Mouse (Mus musculus) embryonic facial prominence, embryonic 11.5 days (tissue): Measurements from ENCODE around the gene Pkd1l1. TPM values are rescaled to one million over a fixed set of nuclear protein-coding genes. Genes with fewer than 3 reads are reported as not detected.

Experiments
- ATAC-seq: fragments of 200-750 bp; cut with Nextera tagmentation; replicated peaks from 2 replicates; pipeline ENCODE4 v1.8.0; 2017; ENCODE audit warnings: low read depth; ENCODE audit not compliant: insufficient number of reproducible peaks, low FRiP score, low TSS enrichment
- DNase-seq: peaks from one replicate; pipeline ENCODE4 v3.0.0-alpha.2; 2015; ENCODE audit warnings: low spot score
- H3K27ac ChIP-seq: fragments of 300-500 bp; sonication (generic); replicated peaks from 2 replicates; pipeline ENCODE4 v1.5.1; 2014; ENCODE audit warnings: mild to moderate bottlenecking, low read depth, low read length, control low read depth
- H3K27me3 ChIP-seq: fragments of 300-500 bp; sonication (generic); 2 replicates; pipeline ENCODE4 v1.6.1; 2014; ENCODE audit warnings: mild to moderate bottlenecking, low read length, moderate library complexity, mixed read lengths; ENCODE audit not compliant: control insufficient read depth, insufficient read depth
- H3K36me3 ChIP-seq: fragments of 300-500 bp; sonication (generic); replicated peaks from 2 replicates; pipeline ENCODE4 v1.6.1; 2014; ENCODE audit warnings: low read depth, mild to moderate bottlenecking, low read length, moderate library complexity, mixed read lengths; ENCODE audit not compliant: control insufficient read depth, insufficient read depth
- H3K4me1 ChIP-seq: fragments of 300-500 bp; sonication (generic); 2 replicates; pipeline ENCODE4 v1.6.1; 2014; ENCODE audit warnings: low read length, mixed read lengths; ENCODE audit not compliant: control insufficient read depth, insufficient read depth
- H3K4me2 ChIP-seq: fragments of 300-500 bp; sonication (generic); 2 replicates; pipeline ENCODE4 v1.6.1; 2014; ENCODE audit warnings: low read depth, mild to moderate bottlenecking, control low read depth, low read length, moderate library complexity
- H3K4me3 ChIP-seq: fragments of 300-500 bp; sonication (generic); 2 replicates; pipeline ENCODE4 v1.5.1; 2014; ENCODE audit warnings: low read depth, low read length, control low read depth
- H3K9ac ChIP-seq: fragments of 300-500 bp; sonication (generic); replicated peaks from 2 replicates; pipeline ENCODE4 v1.6.1; 2014; ENCODE audit warnings: mild to moderate bottlenecking, control low read depth, low read length
- H3K9me3 ChIP-seq: fragments of 300-500 bp; sonication (generic); replicated peaks from 2 replicates; pipeline ENCODE4 v1.6.1; 2016; ENCODE audit warnings: mild to moderate bottlenecking, low read length, inconsistent platforms, mixed read lengths; ENCODE audit not compliant: control insufficient read depth
- WGBS: fragments of 180-500 bp; shearing (Covaris S2); extraction: QIAGEN DNeasy Blood & Tissue Kit; methylation state at CpG from one replicate; pipeline ENCODE4 v1.1.7; 2014; 5-methylcytosine and 5-hydroxymethylcytosine counted together
- polyA plus RNA-seq: library from polyadenylated mRNA; unstranded; fragments of >200 nt; fragmentation: Nextera tagmentation; extraction: Ambion mirVana; gene quantifications from 2 replicates; pipeline ENCODE4 v1.2.1, GENCODE M21; 2014

The Pkd1l1 gene
- polyA plus RNA-seq, 1 experiment from 2014 or later, result not detected

DNA sequence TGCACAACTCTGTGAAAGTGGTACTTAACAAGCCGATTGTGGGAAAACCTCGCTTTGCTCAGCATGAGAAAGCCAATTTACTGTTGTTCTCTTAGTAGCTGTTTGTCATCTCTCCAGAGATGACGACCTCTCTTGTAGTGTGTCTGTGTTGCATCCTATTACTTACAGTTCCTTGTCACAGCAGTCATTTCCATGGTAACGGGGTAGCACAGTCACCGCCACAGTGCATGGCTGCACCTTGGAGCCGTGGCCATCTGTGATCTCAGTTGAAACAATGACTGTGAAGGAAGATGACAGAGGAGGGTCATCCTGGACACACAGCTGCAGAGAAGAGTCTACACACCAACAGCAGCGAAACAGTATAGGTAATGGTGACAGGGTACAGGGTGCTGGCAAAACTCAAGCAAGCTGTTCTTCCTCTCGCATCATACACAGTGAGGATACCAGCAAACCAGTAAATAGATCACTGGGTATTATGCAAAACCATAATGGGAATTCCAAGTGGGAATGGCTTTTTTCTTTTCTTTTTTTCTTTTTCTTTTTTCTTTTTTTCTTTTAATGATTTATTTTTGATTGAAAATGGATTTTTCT lies 56.9 kb downstream of the Pkd1l1 start:
- no peaks in the 10 kb centered on the region for H3K9me3 ChIP-seq
- peak; percentile 48; the same call in 1 of the 2 replicates for ATAC-seq
- no peak overlapping the region for H3K4me3 ChIP-seq
- H3K36me3 ChIP-seq, result no peaks in the 10 kb centered on the region
- WGBS, result 90% methylated on average over 8 of the region's 8 CpGs
- H3K9ac ChIP-seq, result no peak overlapping the region
- H3K4me2 ChIP-seq, result no peak overlapping the region
- H3K27me3 ChIP-seq, result no peaks in the 10 kb centered on the region
- H3K27ac ChIP-seq, result no peak overlapping the region
- no peak for DNase-seq
- H3K4me1 ChIP-seq, result no peaks in the 10 kb centered on the region

GRCm38 (mm10) chr11:8882793-8883192 lies 90.3 kb downstream of the Pkd1l1 start:
- WGBS, result 90% methylated on average over 4 of the region's 4 CpGs
- no peak overlapping the region for H3K4me3 ChIP-seq
- ATAC-seq (no peak), DNase-seq (no peak)
- no peaks in the 10 kb centered on the region for H3K4me1 ChIP-seq
- no peak overlapping the region for H3K4me2 ChIP-seq
- H3K9me3 ChIP-seq, result no peaks in the 10 kb centered on the region
- no peak overlapping the region for H3K27ac ChIP-seq
- H3K27me3 ChIP-seq, result no peaks in the 10 kb centered on the region
- no peak overlapping the region for H3K9ac ChIP-seq
- no peaks in the 10 kb centered on the region for H3K36me3 ChIP-seq

DNA sequence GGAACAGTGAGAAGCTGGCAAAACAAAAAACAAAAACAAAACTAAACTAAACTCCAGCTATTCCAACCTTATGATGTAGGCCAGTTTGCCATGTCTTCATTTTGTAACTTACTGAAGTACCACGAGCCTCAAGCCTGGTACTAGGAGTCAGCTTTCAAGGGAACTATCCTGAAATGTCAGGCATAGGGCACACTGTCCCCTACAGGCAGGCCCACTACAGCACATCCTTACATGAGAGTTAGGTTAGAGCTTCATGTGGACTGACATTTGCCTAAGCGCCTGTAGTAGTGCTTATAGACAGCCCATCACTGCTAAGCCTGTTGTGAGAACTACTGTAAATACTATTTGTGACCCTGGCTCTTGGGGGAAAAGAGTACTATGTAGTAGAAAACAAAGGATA lies 91.5 kb downstream of the Pkd1l1 start:
- no peak overlapping the region for H3K9ac ChIP-seq
- no peak overlapping the region for H3K27ac ChIP-seq
- H3K9me3 ChIP-seq, result no peaks in the 10 kb centered on the region
- no peak for ATAC-seq
- no peaks in the 10 kb centered on the region for H3K36me3 ChIP-seq
- 48% methylated on average over 2 of the region's 2 CpGs for WGBS
- no peaks in the 10 kb centered on the region for H3K4me1 ChIP-seq
- DNase-seq, result peak; percentile 5
- no peak overlapping the region for H3K4me3 ChIP-seq
- no peak overlapping the region for H3K4me2 ChIP-seq
- H3K27me3 ChIP-seq, result no peaks in the 10 kb centered on the region

DNA sequence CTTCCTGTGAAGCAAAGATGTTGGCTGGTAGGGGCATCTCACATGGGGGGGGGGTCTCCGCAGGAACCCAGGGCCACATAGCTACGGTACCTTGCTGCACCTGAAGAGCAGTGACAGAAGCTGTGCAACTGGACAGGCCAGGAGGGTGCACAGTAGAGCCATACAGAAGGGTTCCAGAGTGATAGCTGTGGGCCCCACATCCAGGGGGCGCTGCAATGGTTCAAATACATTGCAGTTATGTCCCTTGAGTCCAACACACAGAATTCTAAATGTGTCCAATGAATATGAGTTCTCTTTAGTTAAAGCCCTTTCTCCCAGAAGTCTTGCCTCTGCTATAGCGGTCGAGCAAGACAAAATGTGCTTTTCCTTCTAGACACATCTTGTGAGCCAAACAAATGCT lies 103.0 kb downstream of the Pkd1l1 start:
- ATAC-seq (no peak), DNase-seq (no peak)
- Histone ChIP-seq H3K27me3 (no peaks in the 10 kb centered on the region), H3K27ac (no peak overlapping the region), H3K36me3 (no peaks in the 10 kb centered on the region), H3K4me3 (no peak overlapping the region), H3K9ac (no peak overlapping the region), H3K9me3 (no peaks in the 10 kb centered on the region), H3K4me1 (no peaks in the 10 kb centered on the region), H3K4me2 (no peak overlapping the region)
- WGBS, result 88% methylated on average over 5 of the region's 5 CpGs

DNA sequence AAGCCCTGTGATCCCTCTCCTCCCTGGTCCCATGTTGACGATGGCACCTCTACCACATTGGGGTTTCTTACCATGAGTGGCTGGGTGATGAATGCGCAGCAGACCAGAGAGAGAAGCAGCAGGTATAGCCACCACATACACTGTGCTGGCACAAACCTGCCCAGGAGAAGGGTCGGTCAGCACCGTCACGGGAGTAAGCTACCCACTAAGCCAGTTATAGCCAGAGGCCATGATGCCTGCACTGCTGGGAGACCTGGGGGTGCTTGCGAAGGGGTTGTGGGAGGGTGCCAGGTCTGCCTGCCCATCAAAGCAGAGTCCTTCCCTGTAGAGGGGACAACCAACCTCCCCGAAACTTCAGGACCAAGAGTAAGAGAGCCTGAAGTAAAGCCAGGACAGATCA lies 107.0 kb downstream of the Pkd1l1 start:
- H3K36me3 ChIP-seq, result no peaks in the 10 kb centered on the region
- no peaks in the 10 kb centered on the region for H3K27me3 ChIP-seq
- H3K9ac ChIP-seq, result no peak overlapping the region
- no peak overlapping the region for H3K4me2 ChIP-seq
- ATAC-seq (no peak), DNase-seq (no peak)
- 90% methylated on average over 7 of the region's 7 CpGs for WGBS
- H3K4me3 ChIP-seq, result no peak overlapping the region
- H3K4me1 ChIP-seq, result no peaks in the 10 kb centered on the region
- no peak overlapping the region for H3K27ac ChIP-seq
- no peaks in the 10 kb centered on the region for H3K9me3 ChIP-seq

- Histone ChIP-seq H3K4me3 (no peak overlapping the region), H3K9me3 (no peaks in the 10 kb centered on the region), H3K9ac (no peak overlapping the region), H3K36me3 (no peaks in the 10 kb centered on the region), H3K27ac (no peak overlapping the region), H3K4me1 (no peaks in the 10 kb centered on the region), H3K27me3 (no peaks in the 10 kb centered on the region), H3K4me2 (no peak overlapping the region)
- DNase-seq (no peak), ATAC-seq (no peak)
- 75% methylated on average over 8 of the region's 8 CpGs for WGBS
Measured at GRCm38 (mm10) chr11:8863955-8864675, 109.0 kb downstream of the Pkd1l1 start.

GRCm38 (mm10) chr11:8862426-8862825 lies 110.6 kb downstream of the Pkd1l1 start:
- H3K4me1 ChIP-seq, result no peaks in the 10 kb centered on the region
- no peak overlapping the region for H3K27ac ChIP-seq
- no peaks in the 10 kb centered on the region for H3K27me3 ChIP-seq
- no peaks in the 10 kb centered on the region for H3K9me3 ChIP-seq
- H3K4me3 ChIP-seq, result no peak overlapping the region
- no peaks in the 10 kb centered on the region for H3K36me3 ChIP-seq
- 0 out of 2 replicates have a peak, but pooled peaks have one; percentile 7 for ATAC-seq
- no peak for DNase-seq
- H3K4me2 ChIP-seq, result no peak overlapping the region
- WGBS, result 86% methylated on average over 4 of the region's 4 CpGs
- no peak overlapping the region for H3K9ac ChIP-seq

DNA sequence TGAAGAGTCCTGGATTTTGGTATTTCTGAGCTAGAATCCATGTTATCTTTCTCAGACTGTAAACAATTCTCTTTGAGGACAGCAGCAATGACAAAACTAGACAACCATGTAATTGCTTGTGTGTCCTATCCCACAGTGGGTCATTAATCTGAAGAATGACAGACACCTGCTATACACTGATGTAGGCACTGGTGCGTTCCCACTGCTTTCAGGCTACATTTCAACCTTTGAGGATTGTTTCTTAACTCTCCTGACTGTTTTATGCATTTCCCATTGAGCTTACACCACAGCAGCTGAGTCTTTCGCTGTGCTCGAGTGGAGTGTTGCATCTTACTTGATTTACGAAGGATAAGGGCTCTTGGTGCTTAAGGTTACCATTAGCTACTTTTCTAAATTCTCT lies 111.1 kb downstream of the Pkd1l1 start:
- ATAC-seq (no peak), DNase-seq (no peak)

More for the DNA sequence above, 111.1 kb downstream of the Pkd1l1 start:
- WGBS, result 84% methylated on average over 4 of the region's 4 CpGs
- Histone ChIP-seq H3K9me3 (no peaks in the 10 kb centered on the region), H3K9ac (no peak overlapping the region), H3K4me2 (no peak overlapping the region), H3K4me1 (no peaks in the 10 kb centered on the region), H3K27me3 (no peaks in the 10 kb centered on the region), H3K4me3 (no peak overlapping the region), H3K36me3 (no peaks in the 10 kb centered on the region), H3K27ac (no peak overlapping the region)
